19 mouse cellular contexts compared by ENCODE assay signal in the genomic region with DNA sequence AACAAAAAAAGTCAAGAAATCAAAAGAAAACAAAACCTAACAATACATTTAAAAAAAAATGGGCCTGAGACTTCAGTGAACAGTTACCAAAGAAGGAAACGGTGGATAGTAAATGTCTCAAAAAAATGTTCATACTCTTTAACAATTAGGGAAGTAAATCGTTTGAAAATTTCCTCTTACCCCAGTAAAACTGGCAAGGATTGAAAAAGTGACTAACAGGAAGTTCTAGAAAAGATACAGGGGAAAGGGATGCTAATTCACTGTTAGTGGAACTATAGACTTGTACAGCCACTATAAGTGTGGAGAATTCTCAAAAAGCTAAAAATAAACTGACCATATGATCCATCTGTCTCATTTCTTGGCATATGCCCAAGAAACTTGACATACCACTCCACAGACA.
"Had no signal": no experiment of that assay in that cellular context is flagged by ENCODE, and none has a peak within 500 bp of the region (broad histone marks: within the 10 kb centered on the region; RNA-seq: fewer than 3 reads in every experiment).

No protein-coding gene starts in this region.

- DNase-seq: liver, postnatal 0 days; lung, adult 2 months; lung, postnatal 14 days; lung, postnatal 36 days; midbrain, embryonic 14.5 days; retina, postnatal 1 day; right cerebral cortex, adult 18-20 months; right cerebral cortex, postnatal 25 days; right cerebral cortex, postnatal 4 days; spleen, adult 18-20 months; thymus, adult 18-20 months; thymus, postnatal 14 days; thymus, postnatal 36 days had no signal

- H3K4me3 ChIP-seq: lung, embryonic 15.5 days; midbrain, embryonic 10.5 days; midbrain, embryonic 12.5 days; neural tube, embryonic 12.5 days had no signal

- H3K4me1 ChIP-seq: lung, embryonic 15.5 days; midbrain, embryonic 10.5 days; midbrain, embryonic 12.5 days; neural tube, embryonic 12.5 days had no signal

- H3K27me3 ChIP-seq: lung, embryonic 15.5 days; midbrain, embryonic 12.5 days; neural tube, embryonic 12.5 days had no signal

- H3K4me2 ChIP-seq: lung, embryonic 15.5 days; midbrain, embryonic 12.5 days; neural tube, embryonic 12.5 days had no signal

- ATAC-seq: liver, postnatal 0 days; lung, postnatal 0 days had no signal

- H3K9me3 ChIP-seq: lung, embryonic 15.5 days; midbrain, embryonic 10.5 days; midbrain, embryonic 12.5 days; neural tube, embryonic 12.5 days had no signal

- H3K27ac ChIP-seq: lung, embryonic 15.5 days; macrophage; midbrain, embryonic 10.5 days; midbrain, embryonic 12.5 days; neural tube, embryonic 12.5 days had no signal

- H3K36me3 ChIP-seq: lung, embryonic 15.5 days; midbrain, embryonic 10.5 days; midbrain, embryonic 12.5 days; neural tube, embryonic 12.5 days had no signal

- H3K9ac ChIP-seq: liver, postnatal 0 days; lung, embryonic 15.5 days; midbrain, embryonic 12.5 days; neural tube, embryonic 12.5 days had no signal
